Mouse (Mus musculus): ENCODE data around the gene Slfn14. TPM values are rescaled to one million over a fixed set of nuclear protein-coding genes. Genes with fewer than 3 reads are reported as not detected.
"Not testable (repeated sequence)": the region's sequence is repeated elsewhere in the genome, so short reads cannot be mapped to it uniquely, and the experiment has no call there.

The Slfn14 gene
- polyA plus RNA-seq, 1 experiment from 2014 or later: 32.3 TPM

DNA sequence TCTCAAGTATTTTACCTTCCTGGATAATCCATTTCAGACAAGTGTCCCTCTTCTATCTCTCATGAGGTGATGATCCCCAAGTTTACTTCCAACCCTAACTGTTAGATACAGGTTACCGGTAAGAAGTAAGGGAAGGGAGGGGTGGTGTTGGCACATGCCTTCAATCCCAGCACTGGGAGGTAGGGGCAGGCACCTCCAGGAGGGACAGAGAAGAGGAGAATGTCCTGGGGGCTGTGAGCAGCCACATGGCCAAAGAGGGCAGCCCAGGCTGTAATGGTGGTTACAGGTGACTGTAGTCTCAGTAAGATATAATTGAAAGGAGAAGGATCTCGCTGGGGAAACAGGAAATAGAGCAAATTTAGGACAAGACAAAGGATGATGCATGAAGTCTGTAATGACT, 4.4 kb downstream of the Slfn14 start:
- Histone ChIP-seq H3K4me3 (replicated peaks) (peak overlapping the region; percentile 63), H3K36me3 (replicated peaks) (peaks cover 70% of the 10 kb centered on the region), H3K27ac (replicated peaks) (no peak overlapping the region), H3K9ac (no peak overlapping the region), H3K4me1 (replicated peaks) (peaks cover 50% of the 10 kb centered on the region), H3K4me2 (peak overlapping the region; percentile 48), H3K9me3 (replicated peaks) (no peaks in the 10 kb centered on the region), H3K27me3 (peaks cover 45% of the 10 kb centered on the region)
- ATAC-seq (ENCODE audit: insufficient read depth): no peak
- WGBS (ENCODE audit: insufficient replicate concordance): 42% methylated on average over 2 of the region's 2 CpGs

- H3K27me3 ChIP-seq: peaks cover 66% of the 10 kb centered on the region
Measured at GRCm38 (mm10) chr11:83279691-83280090, 6.8 kb downstream of the Slfn14 start.

GRCm38 (mm10) chr11:83279024-83279423, 7.5 kb downstream of the Slfn14 start:
- no peak overlapping the region for H3K4me2 ChIP-seq
- WGBS (ENCODE audit: insufficient replicate concordance): 80% methylated on average over 4 of the region's 4 CpGs
- H3K4me1 ChIP-seq (replicated peaks): peaks cover 22% of the 10 kb centered on the region
- H3K9me3 ChIP-seq (replicated peaks): no peaks in the 10 kb centered on the region
- H3K9ac ChIP-seq: no peak overlapping the region
- no peak overlapping the region for H3K4me3 ChIP-seq (replicated peaks)
- ATAC-seq (ENCODE audit: insufficient read depth): no peak
- peaks cover 93% of the 10 kb centered on the region for H3K36me3 ChIP-seq (replicated peaks)
- no peak overlapping the region for H3K27ac ChIP-seq (replicated peaks)
- H3K27me3 ChIP-seq: peaks cover 71% of the 10 kb centered on the region

More at GRCm38 (mm10) chr11:83279691-83280090, 6.8 kb downstream of the Slfn14 start:
- Histone ChIP-seq H3K9me3 (replicated peaks) (no peaks in the 10 kb centered on the region), H3K9ac (no peak overlapping the region), H3K27ac (replicated peaks) (no peak overlapping the region), H3K4me1 (replicated peaks) (peaks cover 28% of the 10 kb centered on the region), H3K4me2 (no peak overlapping the region), H3K4me3 (replicated peaks) (no peak overlapping the region), H3K36me3 (replicated peaks) (peaks cover 91% of the 10 kb centered on the region)
- ATAC-seq (ENCODE audit: insufficient read depth): no peak
- 65% methylated on average over 6 of the region's 6 CpGs for WGBS (ENCODE audit: insufficient replicate concordance)

GRCm38 (mm10) chr11:83276251-83276650, 10.3 kb downstream of the Slfn14 start:
- Histone ChIP-seq H3K4me2 (no peak overlapping the region), H3K4me1 (replicated peaks) (peaks cover 17% of the 10 kb centered on the region), H3K9ac (no peak overlapping the region), H3K27ac (replicated peaks) (no peak overlapping the region), H3K27me3 (peaks cover 52% of the 10 kb centered on the region), H3K4me3 (replicated peaks) (no peak overlapping the region), H3K36me3 (replicated peaks) (peaks cover 70% of the 10 kb centered on the region), H3K9me3 (replicated peaks) (no peaks in the 10 kb centered on the region)
- WGBS (ENCODE audit: insufficient replicate concordance): 56% methylated on average over 7 of the region's 7 CpGs
- ATAC-seq (ENCODE audit: insufficient read depth): no peak

DNA sequence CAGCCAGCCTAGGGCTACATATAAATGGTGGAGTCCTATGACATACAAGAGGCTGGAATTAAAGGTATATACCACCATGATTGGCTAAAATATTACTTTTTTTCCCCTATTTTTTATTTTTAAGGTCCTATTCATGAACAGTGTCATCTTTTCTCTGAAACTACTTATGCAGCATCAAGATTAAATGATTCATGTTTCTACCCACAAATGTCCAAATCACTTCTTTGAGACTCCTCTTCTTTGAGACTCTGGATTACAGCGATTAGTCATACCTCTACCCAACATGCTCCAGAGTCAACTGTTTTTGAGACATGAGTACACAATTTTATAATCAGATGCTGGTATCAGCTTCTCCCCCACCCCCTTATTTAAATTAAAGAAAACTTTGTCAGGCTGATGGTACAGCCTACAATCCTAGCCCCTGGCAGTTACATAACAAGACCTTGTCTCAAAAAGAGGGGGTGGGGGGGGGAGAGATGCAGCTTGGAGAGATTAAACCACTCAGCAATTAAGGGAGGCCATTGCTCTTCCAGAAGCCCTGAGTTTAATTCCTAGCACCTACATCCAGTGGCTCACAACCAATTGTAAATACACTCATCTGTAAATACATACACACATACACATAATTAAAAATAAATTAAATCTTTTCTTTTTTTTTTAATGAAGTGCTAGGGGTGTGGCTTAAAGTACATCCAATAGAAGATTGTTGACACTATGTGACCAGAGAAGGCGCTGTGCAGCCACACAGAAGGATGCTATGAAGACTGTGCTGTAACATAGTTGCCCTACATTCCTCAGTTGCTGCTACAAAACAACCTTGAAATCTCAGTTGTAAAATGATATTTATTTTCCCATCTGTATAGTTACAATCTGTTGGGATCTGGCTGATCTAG, 14.3 kb downstream of the Slfn14 start:
- no peak overlapping the region for H3K9ac ChIP-seq
- no peak overlapping the region for H3K4me3 ChIP-seq (replicated peaks)
- peaks cover 33% of the 10 kb centered on the region for H3K36me3 ChIP-seq (replicated peaks)
- H3K4me2 ChIP-seq: peak overlapping the region; percentile 71
- H3K9me3 ChIP-seq (replicated peaks): no peaks in the 10 kb centered on the region
- H3K27me3 ChIP-seq: peaks cover 31% of the 10 kb centered on the region
- H3K4me1 ChIP-seq (replicated peaks): peaks cover 25% of the 10 kb centered on the region
- peak; percentile 8 for ATAC-seq (ENCODE audit: insufficient read depth)
- 14% methylated on average over 2 of the region's 2 CpGs for WGBS (ENCODE audit: insufficient replicate concordance)
- peak overlapping the region; percentile 84 for H3K27ac ChIP-seq (replicated peaks)

- Histone ChIP-seq H3K4me2 (peak overlapping the region; percentile 71), H3K27ac (replicated peaks) (peak overlapping the region; percentile 84), H3K9me3 (replicated peaks) (no peaks in the 10 kb centered on the region), H3K36me3 (replicated peaks) (peaks cover 25% of the 10 kb centered on the region), H3K4me1 (replicated peaks) (peaks cover 25% of the 10 kb centered on the region), H3K9ac (peak overlapping the region; percentile 46), H3K4me3 (replicated peaks) (peak overlapping the region; percentile 60), H3K27me3 (peaks cover 23% of the 10 kb centered on the region)
- under 1% methylated on average over 26 of the region's 26 CpGs for WGBS (ENCODE audit: insufficient replicate concordance)
- ATAC-seq (ENCODE audit: insufficient read depth): peak; percentile 89
Measured at GRCm38 (mm10) chr11:83271151-83271950, 15.2 kb downstream of the Slfn14 start.

- Histone ChIP-seq H3K4me2 (peak overlapping the region; percentile 71), H3K27ac (replicated peaks) (peak overlapping the region; percentile 84), H3K9ac (peak overlapping the region; percentile 46), H3K9me3 (replicated peaks) (no peaks in the 10 kb centered on the region), H3K27me3 (peaks cover 18% of the 10 kb centered on the region), H3K36me3 (replicated peaks) (peaks cover 19% of the 10 kb centered on the region), H3K4me1 (replicated peaks) (peaks cover 25% of the 10 kb centered on the region), H3K4me3 (replicated peaks) (peak overlapping the region; percentile 60)
- ATAC-seq (ENCODE audit: insufficient read depth): peak; percentile 7
- WGBS (ENCODE audit: insufficient replicate concordance): 2% methylated on average over 6 of the region's 6 CpGs
Measured at GRCm38 (mm10) chr11:83270842-83271150, 15.7 kb downstream of the Slfn14 start.

DNA sequence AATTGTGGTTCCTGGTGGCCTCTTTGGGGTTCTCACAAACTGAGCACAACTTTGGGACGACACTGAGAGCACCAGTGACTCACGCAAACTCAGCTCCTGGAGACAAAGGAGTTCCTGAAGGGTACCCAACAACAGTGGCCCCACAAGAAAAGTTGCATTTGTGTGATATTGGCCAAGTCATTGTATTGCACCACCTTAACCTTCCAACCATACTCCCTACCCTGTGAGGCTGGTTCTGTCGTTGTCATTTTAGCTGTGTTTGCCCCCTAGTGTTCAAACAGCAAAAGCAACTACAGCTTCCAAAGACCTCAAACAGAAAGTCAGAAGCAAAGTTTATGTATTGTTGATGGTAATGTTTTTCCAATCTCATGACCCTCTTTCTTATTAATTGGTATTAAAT, 23.4 kb downstream of the Slfn14 start:
- H3K4me1 ChIP-seq (replicated peaks): peaks cover 26% of the 10 kb centered on the region
- no peaks in the 10 kb centered on the region for H3K27me3 ChIP-seq
- H3K36me3 ChIP-seq (replicated peaks): peaks cover 21% of the 10 kb centered on the region
- no peak overlapping the region for H3K9ac ChIP-seq
- H3K27ac ChIP-seq (replicated peaks): peak overlapping the region; percentile 93
- peak; percentile 87 for ATAC-seq (ENCODE audit: insufficient read depth)
- 27% methylated on average over 3 of the region's 3 CpGs for WGBS (ENCODE audit: insufficient replicate concordance)
- no peaks in the 10 kb centered on the region for H3K9me3 ChIP-seq (replicated peaks)
- peak overlapping the region; percentile 59 for H3K4me2 ChIP-seq
- H3K4me3 ChIP-seq (replicated peaks): no peak overlapping the region

DNA sequence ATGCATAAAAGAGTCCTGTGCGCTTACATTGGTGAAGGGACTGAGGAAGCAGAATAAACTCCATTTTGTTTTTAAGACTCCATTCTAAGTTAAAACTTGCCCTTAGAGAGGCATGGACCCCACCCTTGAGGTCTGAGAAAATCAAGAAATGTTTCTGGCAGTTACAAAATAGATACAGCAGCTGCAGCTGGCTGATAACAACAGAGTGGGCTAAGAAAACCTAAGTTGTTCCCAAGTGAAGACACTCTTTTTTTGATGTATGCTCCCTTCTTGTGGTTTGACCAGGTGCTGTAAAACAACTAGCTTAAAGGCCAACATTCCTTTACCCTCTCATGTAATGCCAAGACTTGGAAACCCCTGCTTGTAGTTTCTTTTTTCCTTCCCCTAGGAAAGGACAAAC, 23.9 kb downstream of the Slfn14 start:
- Histone ChIP-seq H3K36me3 (replicated peaks) (peaks cover 21% of the 10 kb centered on the region), H3K9ac (no peak overlapping the region), H3K4me1 (replicated peaks) (peaks cover 26% of the 10 kb centered on the region), H3K4me3 (replicated peaks) (no peak overlapping the region), H3K9me3 (replicated peaks) (no peaks in the 10 kb centered on the region), H3K27ac (replicated peaks) (peak overlapping the region; percentile 93), H3K27me3 (no peaks in the 10 kb centered on the region), H3K4me2 (peak overlapping the region; percentile 59)
- 54% methylated on average over 1 of the region's 1 CpGs for WGBS (ENCODE audit: insufficient replicate concordance)
- ATAC-seq (ENCODE audit: insufficient read depth): peak; percentile 94

DNA sequence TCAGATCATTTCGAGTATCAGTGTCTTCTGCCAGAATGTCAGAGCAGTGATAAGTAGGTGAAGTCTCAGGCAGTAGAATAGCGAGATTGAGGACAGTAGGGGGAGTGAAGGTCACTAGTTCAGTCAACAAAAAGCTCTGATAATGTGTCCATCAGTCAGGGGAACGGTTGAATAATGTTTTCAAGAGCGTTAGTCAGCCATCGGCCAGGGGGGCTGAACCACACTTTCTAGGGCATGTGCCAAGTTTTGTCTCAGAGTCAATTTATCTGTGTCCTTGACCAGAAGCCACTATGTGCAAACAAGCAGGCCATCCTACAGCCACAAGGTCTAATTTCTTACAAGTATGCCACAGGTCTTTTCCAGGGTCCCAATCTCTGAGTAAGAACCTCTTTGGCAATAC, 29.3 kb downstream of the Slfn14 start:
- H3K4me2 ChIP-seq; H3K4me3 ChIP-seq (replicated peaks); ATAC-seq (ENCODE audit: insufficient read depth); H3K9me3 ChIP-seq (replicated peaks); H3K9ac ChIP-seq; H3K27me3 ChIP-seq; H3K27ac ChIP-seq (replicated peaks); H3K4me1 ChIP-seq (replicated peaks): not testable (repeated sequence)
- peaks cover 34% of the 10 kb centered on the region for H3K36me3 ChIP-seq (replicated peaks)
- WGBS (ENCODE audit: insufficient replicate concordance): 56% methylated on average over 5 of the region's 5 CpGs

GRCm38 (mm10) chr11:83239811-83240210, 46.7 kb downstream of the Slfn14 start:
- H3K4me3 ChIP-seq (replicated peaks): no peak overlapping the region
- no peak overlapping the region for H3K4me2 ChIP-seq
- no peak overlapping the region for H3K9ac ChIP-seq
- ATAC-seq (ENCODE audit: insufficient read depth): no peak
- no peaks in the 10 kb centered on the region for H3K9me3 ChIP-seq (replicated peaks)
- WGBS (ENCODE audit: insufficient replicate concordance): 37% methylated on average over 2 of the region's 2 CpGs
- no peak overlapping the region for H3K27ac ChIP-seq (replicated peaks)
- H3K4me1 ChIP-seq (replicated peaks): peaks cover 20% of the 10 kb centered on the region
- H3K27me3 ChIP-seq: no peaks in the 10 kb centered on the region
- H3K36me3 ChIP-seq (replicated peaks): peaks cover 27% of the 10 kb centered on the region

Data from liver, embryonic 15.5 days (tissue).